Mouse (Mus musculus) left cerebral cortex, postnatal 10 days (tissue): ENCODE data around the gene Nr1h5. TPM values are rescaled to one million over a fixed set of nuclear protein-coding genes. Genes with fewer than 3 reads are reported as not detected.

Source experiments
- DNase-seq, 2 experiments: peaks; one replicate each; pipeline ENCODE4 v3.0.0; 2021 to 2022; ENCODE audit warnings: low spot score in 2 of 2, mixed read lengths in 1 of 2; ENCODE audit errors: extremely low spot score in 1 of 2
- intact Hi-C: fragments of 180-260 bp; cut with DNase I; formaldehyde crosslinking; loops from one replicate; pipeline ENCODE4 v1.15.1; 2025
- total RNA-seq, 2 experiments: library from RNA; stranded (reverse); gene quantifications; 2 replicates each; pipeline ENCODE4 v1.2.3; 2021

Nr1h5 gene
- total RNA-seq, 2 experiments from 2014 or later = not detected

- intact Hi-C loops = no loop called here
- peak in 1 of 2 experiments; percentile 16 for DNase-seq
Measured at GRCm38 (mm10) chr3:102935451-102936354, 28.2 kb downstream of the Nr1h5 start, which contains the start of gene Sycp1. Gene Sycp1 (minus strand): TSS chr3:102936100.

GRCm38 (mm10) chr3:102899136-102899535, 64.8 kb downstream of the Nr1h5 start:
- intact Hi-C loops = no loop called here
- no peak for DNase-seq

Other genes starting within 250 kb of the Nr1h5 start
- gene Tspan2, start 229.6 kb downstream of the Nr1h5 start, total RNA-seq = 10 to 100 TPM; 47.4 to 51.7 TPM
- gene Tshb, start 181.4 kb downstream of the Nr1h5 start, total RNA-seq = not detected
- gene Sycp1, start 28.0 kb downstream of the Nr1h5 start, total RNA-seq = not detected
- 10 to 100 TPM; 83.3 to 85.2 TPM for gene Sike1, start 31.6 kb upstream of the Nr1h5 start, total RNA-seq
- 100 to 1,000 TPM; 289 to 294 TPM for gene Csde1, start 56.3 kb upstream of the Nr1h5 start, total RNA-seq
- 100 to 1,000 TPM; 143 to 169 TPM for gene Nras, start 94.2 kb upstream of the Nr1h5 start, total RNA-seq
- not detected for gene Ampd1, start 109.9 kb upstream of the Nr1h5 start, total RNA-seq
- 1 to 10 TPM in 1 of 2 experiments, under 1 TPM in 1; 0.95 to 1.2 TPM for gene Dennd2c, start 138.5 kb upstream of the Nr1h5 start, total RNA-seq
- 10 to 100 TPM; 69.6 to 77.7 TPM for gene Bcas2, start 207.5 kb upstream of the Nr1h5 start, total RNA-seq